Mouse (Mus musculus): ENCODE measurements around the gene Ube4b. TPM values are rescaled to one million over a fixed set of nuclear protein-coding genes. Genes with fewer than 3 reads are reported as not detected.
A peak's percentile ranks its signal among the peaks of the same experiment; 100 is the strongest.

Gene Ube4b
- polyA plus RNA-seq, 1 experiment from 2014 or later: 68.8 TPM

- Histone ChIP-seq H3K4me1 (ENCODE audit: control insufficient read depth, insufficient read depth, low read length) (no peaks in the 10 kb centered on the region), H3K9ac (ENCODE audit: low read length) (no peak overlapping the region), H3K4me3 (ENCODE audit: low read depth, low read length) (no peak overlapping the region), H3K27me3 (ENCODE audit: control insufficient read depth, insufficient read depth, low read length) (no peaks in the 10 kb centered on the region), H3K4me2 (ENCODE audit: low read depth) (no peak overlapping the region), H3K27ac (ENCODE audit: low read depth, low read length) (no peak overlapping the region), H3K36me3 (ENCODE audit: control insufficient read depth, insufficient read depth, low read length) (no peaks in the 10 kb centered on the region; the same call in 1 of the 2 replicates), H3K9me3 (ENCODE audit: control insufficient read depth, low read length) (no peaks in the 10 kb centered on the region)
- no peak for ATAC-seq (ENCODE audit: insufficient read depth, low FRiP score, low TSS enrichment)
- DNase-seq (ENCODE audit: low spot score): no peak
- WGBS: 84% methylated on average over 9 of the region's 9 CpGs
These were observed 135.5 kb downstream of the Ube4b start for GRCm38 (mm10) chr4:149291061-149291460.

GRCm38 (mm10) chr4:149290157-149290750 lies 136.3 kb downstream of the Ube4b start:
- no peak overlapping the region for H3K4me2 ChIP-seq (ENCODE audit: low read depth)
- no peak overlapping the region for H3K27ac ChIP-seq (ENCODE audit: low read depth, low read length)
- no peak for DNase-seq (ENCODE audit: low spot score)
- no peak for ATAC-seq (ENCODE audit: insufficient read depth, low FRiP score, low TSS enrichment)
- H3K4me3 ChIP-seq (ENCODE audit: low read depth, low read length): no peak overlapping the region
- H3K4me1 ChIP-seq (ENCODE audit: control insufficient read depth, insufficient read depth, low read length): no peaks in the 10 kb centered on the region
- no peaks in the 10 kb centered on the region; the same call in 1 of the 2 replicates for H3K36me3 ChIP-seq (ENCODE audit: control insufficient read depth, insufficient read depth, low read length)
- no peaks in the 10 kb centered on the region for H3K9me3 ChIP-seq (ENCODE audit: control insufficient read depth, low read length)
- no peak overlapping the region for H3K9ac ChIP-seq (ENCODE audit: low read length)
- H3K27me3 ChIP-seq (ENCODE audit: control insufficient read depth, insufficient read depth, low read length): no peaks in the 10 kb centered on the region
- 90% methylated on average over 7 of the region's 7 CpGs for WGBS

DNA sequence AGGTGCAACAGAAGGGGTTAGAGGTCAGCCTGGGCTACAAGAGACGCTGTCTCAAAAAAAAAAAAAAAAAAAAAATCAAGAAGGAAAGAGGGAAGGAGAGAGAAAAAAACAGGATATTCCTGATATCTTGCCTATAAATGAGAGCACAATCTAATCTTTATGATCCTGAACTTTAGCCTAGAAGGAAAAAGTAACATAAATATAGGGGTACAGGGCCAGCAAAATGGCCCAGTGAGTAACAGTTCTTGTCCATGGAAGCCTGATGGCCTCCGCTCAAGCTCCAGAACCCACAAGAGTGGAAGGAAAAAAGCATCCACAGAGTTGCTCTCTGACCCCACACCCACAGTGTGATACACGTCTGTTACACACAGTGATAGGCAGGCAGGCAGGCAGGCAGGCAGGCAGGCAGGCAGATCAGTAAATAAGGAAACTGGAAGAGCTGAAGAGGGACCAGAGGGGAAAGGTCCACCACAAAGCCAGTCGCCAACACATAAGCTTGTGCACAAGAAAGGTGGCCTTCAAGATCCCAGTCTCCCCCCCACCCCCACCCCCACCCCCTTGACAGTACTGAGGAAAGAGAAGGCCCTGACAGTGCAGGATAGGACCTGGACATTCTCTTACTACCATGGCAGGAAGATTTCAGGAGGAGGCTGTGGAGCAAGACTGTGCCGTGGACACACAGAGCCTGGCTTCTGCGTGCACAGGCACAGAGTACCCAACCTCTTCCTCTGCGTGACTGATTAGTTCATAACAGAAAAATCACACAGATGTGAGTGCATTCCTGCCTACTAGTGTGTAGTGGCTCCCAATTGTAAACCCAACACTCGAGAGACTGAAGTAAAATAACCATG lies 140.0 kb downstream of the Ube4b start:
- H3K4me3 ChIP-seq (ENCODE audit: low read depth, low read length): no peak overlapping the region
- 80% methylated on average over 8 of the region's 8 CpGs for WGBS

DNA sequence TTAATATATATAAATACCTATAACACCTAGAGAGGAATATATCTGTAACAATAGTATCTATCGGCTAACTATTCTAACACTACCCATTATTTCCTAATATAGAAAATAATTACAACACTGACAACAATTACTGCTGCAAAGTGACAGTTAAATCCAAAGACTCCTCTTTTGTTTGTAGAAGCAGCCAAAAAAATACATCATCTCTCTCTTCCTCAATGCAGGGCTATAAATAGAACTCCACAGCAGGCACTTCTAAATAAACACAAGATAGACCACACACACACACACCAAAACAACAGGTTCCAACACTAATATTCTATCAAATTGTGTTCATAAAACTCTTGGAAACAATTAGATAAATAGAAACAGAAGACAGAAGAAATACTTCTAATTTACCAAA lies 140.9 kb downstream of the Ube4b start:
- no peak overlapping the region for H3K9ac ChIP-seq (ENCODE audit: low read length)
- DNase-seq (ENCODE audit: low spot score) (no peak), ATAC-seq (ENCODE audit: insufficient read depth, low FRiP score, low TSS enrichment) (no peak)
- no peaks in the 10 kb centered on the region for H3K9me3 ChIP-seq (ENCODE audit: control insufficient read depth, low read length)
- H3K27me3 ChIP-seq (ENCODE audit: control insufficient read depth, insufficient read depth, low read length): no peaks in the 10 kb centered on the region
- H3K27ac ChIP-seq (ENCODE audit: low read depth, low read length): no peak overlapping the region
- H3K4me1 ChIP-seq (ENCODE audit: control insufficient read depth, insufficient read depth, low read length): no peaks in the 10 kb centered on the region
- H3K4me3 ChIP-seq (ENCODE audit: low read depth, low read length): no peak overlapping the region
- H3K4me2 ChIP-seq (ENCODE audit: low read depth): no peak overlapping the region
- no peaks in the 10 kb centered on the region; the same call in 1 of the 2 replicates for H3K36me3 ChIP-seq (ENCODE audit: control insufficient read depth, insufficient read depth, low read length)
- WGBS: 100% methylated on average over 1 of the region's 1 CpGs

More for the DNA sequence above, 140.0 kb downstream of the Ube4b start:
- ATAC-seq (ENCODE audit: insufficient read depth, low FRiP score, low TSS enrichment) (no peak), DNase-seq (ENCODE audit: low spot score) (no peak)
- H3K27me3 ChIP-seq (ENCODE audit: control insufficient read depth, insufficient read depth, low read length): no peaks in the 10 kb centered on the region
- no peaks in the 10 kb centered on the region for H3K4me1 ChIP-seq (ENCODE audit: control insufficient read depth, insufficient read depth, low read length)
- H3K27ac ChIP-seq (ENCODE audit: low read depth, low read length): no peak overlapping the region
- no peak overlapping the region for H3K4me2 ChIP-seq (ENCODE audit: low read depth)
- H3K9ac ChIP-seq (ENCODE audit: low read length): no peak overlapping the region
- no peaks in the 10 kb centered on the region for H3K9me3 ChIP-seq (ENCODE audit: control insufficient read depth, low read length)
- H3K36me3 ChIP-seq (ENCODE audit: control insufficient read depth, insufficient read depth, low read length): no peaks in the 10 kb centered on the region; the same call in 1 of the 2 replicates

DNA sequence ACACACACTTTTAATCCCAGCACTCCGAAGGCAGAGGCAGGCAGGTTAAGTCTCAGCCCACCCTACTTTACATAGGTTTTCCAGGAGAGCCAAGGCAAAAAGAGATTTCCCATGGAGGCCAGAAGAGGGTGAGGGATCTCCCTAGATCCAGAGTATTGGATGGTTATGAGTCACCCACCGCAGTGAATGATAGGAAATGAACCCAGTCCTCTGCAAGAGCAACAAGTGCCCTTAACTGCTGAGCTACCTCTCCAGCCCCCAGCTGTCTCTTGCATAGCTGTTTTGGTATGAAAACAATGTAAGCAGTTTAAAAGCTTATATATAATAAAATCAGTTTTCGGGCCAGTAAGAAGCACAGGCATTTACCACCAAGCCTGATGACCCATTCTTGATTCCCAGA lies 143.5 kb downstream of the Ube4b start:
- 87% methylated on average over 3 of the region's 3 CpGs for WGBS
- Histone ChIP-seq H3K4me3 (ENCODE audit: low read depth, low read length) (no peak overlapping the region), H3K9ac (ENCODE audit: low read length) (no peak overlapping the region), H3K27ac (ENCODE audit: low read depth, low read length) (no peak overlapping the region), H3K9me3 (ENCODE audit: control insufficient read depth, low read length) (no peaks in the 10 kb centered on the region), H3K4me2 (ENCODE audit: low read depth) (no peak overlapping the region), H3K4me1 (ENCODE audit: control insufficient read depth, insufficient read depth, low read length) (no peaks in the 10 kb centered on the region), H3K36me3 (ENCODE audit: control insufficient read depth, insufficient read depth, low read length) (no peaks in the 10 kb centered on the region; the same call in 1 of the 2 replicates), H3K27me3 (ENCODE audit: control insufficient read depth, insufficient read depth, low read length) (no peaks in the 10 kb centered on the region)
- no peak for ATAC-seq (ENCODE audit: insufficient read depth, low FRiP score, low TSS enrichment)
- peak; percentile 4 for DNase-seq (ENCODE audit: low spot score)

GRCm38 (mm10) chr4:149282025-149282738 lies 144.4 kb downstream of the Ube4b start:
- peak; percentile 6 for DNase-seq (ENCODE audit: low spot score)
- Histone ChIP-seq H3K9ac (ENCODE audit: low read length) (no peak overlapping the region), H3K36me3 (ENCODE audit: control insufficient read depth, insufficient read depth, low read length) (no peaks in the 10 kb centered on the region; the same call in 1 of the 2 replicates), H3K27me3 (ENCODE audit: control insufficient read depth, insufficient read depth, low read length) (no peaks in the 10 kb centered on the region), H3K4me3 (ENCODE audit: low read depth, low read length) (no peak overlapping the region), H3K4me1 (ENCODE audit: control insufficient read depth, insufficient read depth, low read length) (no peaks in the 10 kb centered on the region), H3K27ac (ENCODE audit: low read depth, low read length) (no peak overlapping the region), H3K9me3 (ENCODE audit: control insufficient read depth, low read length) (no peaks in the 10 kb centered on the region), H3K4me2 (ENCODE audit: low read depth) (no peak overlapping the region)
- 50% methylated on average over 7 of the region's 7 CpGs for WGBS
- ATAC-seq (ENCODE audit: insufficient read depth, low FRiP score, low TSS enrichment): no peak

Other genes starting within 250 kb of the Ube4b start
- 99.2 and 104 TPM in 2 replicates for gene Kif1b, start 119.1 kb downstream of the Ube4b start, polyA plus RNA-seq (2014; fragmentation: Nextera tagmentation; extraction: Ambion mirVana)
- gene Rbp7, start 28.2 kb upstream of the Ube4b start, polyA plus RNA-seq (2014; fragmentation: Nextera tagmentation; extraction: Ambion mirVana): not detected in 2 replicates
- not detected in 2 replicates for gene Tmem274, start 50.6 kb upstream of the Ube4b start, polyA plus RNA-seq (2014; fragmentation: Nextera tagmentation; extraction: Ambion mirVana)
- gene Nmnat1, start 58.5 kb upstream of the Ube4b start, polyA plus RNA-seq (2014; fragmentation: Nextera tagmentation; extraction: Ambion mirVana): 14.6 and 14.9 TPM in 2 replicates
- 49.4 and 59.3 TPM in 2 replicates for gene Lzic, start 58.5 kb upstream of the Ube4b start, polyA plus RNA-seq (2014; fragmentation: Nextera tagmentation; extraction: Ambion mirVana)
- 54.9 and 67.7 TPM in 2 replicates for gene Ctnnbip1, start 91.5 kb upstream of the Ube4b start, polyA plus RNA-seq (2014; fragmentation: Nextera tagmentation; extraction: Ambion mirVana)
- gene Clstn1, start 159.7 kb upstream of the Ube4b start, polyA plus RNA-seq (2014; fragmentation: Nextera tagmentation; extraction: Ambion mirVana): 48.6 and 59.9 TPM in 2 replicates

Data from neural tube, embryonic 11.5 days (tissue).